Mouse (Mus musculus) hindbrain, embryonic 12.5 days (tissue): ENCODE measurements around the gene Cldn16. TPM values are rescaled to one million over a fixed set of nuclear protein-coding genes. Genes with fewer than 3 reads are reported as not detected.

Experiments used
- ATAC-seq: fragments of 200-750 bp; cut with Nextera tagmentation; 2 replicates; pipeline ENCODE4 v1.8.0; 2017; ENCODE audit warnings: moderate TSS enrichment; ENCODE audit not compliant: low FRiP score
- H3K27ac ChIP-seq: fragments of 300-500 bp; sonication (generic); 2 replicates; pipeline ENCODE4 v1.5.1; 2016; ENCODE audit warnings: mild to moderate bottlenecking
- H3K27me3 ChIP-seq: fragments of 300-500 bp; sonication (generic); 2 replicates; pipeline ENCODE4 v1.6.1; 2016; ENCODE audit warnings: mild to moderate bottlenecking
- H3K36me3 ChIP-seq: fragments of 300-500 bp; sonication (generic); 2 replicates; pipeline ENCODE4 v1.6.1; 2016; ENCODE audit warnings: mild to moderate bottlenecking
- H3K4me1 ChIP-seq: fragments of 300-500 bp; sonication (generic); 2 replicates; pipeline ENCODE4 v1.6.1; 2016
- H3K4me2 ChIP-seq: fragments of 300-500 bp; sonication (generic); replicated peaks from 2 replicates; pipeline ENCODE4 v1.6.1; 2016; ENCODE audit warnings: mild to moderate bottlenecking
- H3K4me3 ChIP-seq: fragments of 300-500 bp; sonication (generic); 2 replicates; pipeline ENCODE4 v1.5.1; 2016; ENCODE audit warnings: mild to moderate bottlenecking
- H3K9ac ChIP-seq: fragments of 300-500 bp; sonication (generic); 2 replicates; pipeline ENCODE4 v1.6.1; 2016; ENCODE audit warnings: mild to moderate bottlenecking, moderate library complexity
- H3K9me3 ChIP-seq: fragments of 300-500 bp; sonication (generic); replicated peaks from 2 replicates; pipeline ENCODE4 v1.6.1; 2016; ENCODE audit warnings: mild to moderate bottlenecking
- WGBS: fragments of 180-500 bp; shearing (Covaris S2); methylation state at CpG from one replicate; pipeline ENCODE4 v1.1.7; 2016; 5-methylcytosine and 5-hydroxymethylcytosine counted together
- polyA plus RNA-seq: library from polyadenylated mRNA; unstranded; fragments of >200 nt; fragmentation: Nextera tagmentation; extraction: Ambion mirVana; gene quantifications from 2 replicates; pipeline ENCODE4 v1.2.1, GENCODE M21; 2016

Gene Cldn16
- not detected in 2 replicates for polyA plus RNA-seq

GRCm38 (mm10) chr16:26462835-26463234, at the start of gene Cldn16:
TSS of gene Cldn16 (plus strand) at chr16:26463135.
- Histone ChIP-seq H3K9me3 (no peaks in the 10 kb centered on the region), H3K4me3 (no peak within 1 kb of the TSS), H3K9ac (no peak within 1 kb of the TSS), H3K4me2 (no peak within 1 kb of the TSS), H3K27me3 (no peaks in the 10 kb centered on the region), H3K27ac (no peak within 1 kb of the TSS), H3K4me1 (no peaks in the 10 kb centered on the region), H3K36me3 (no peaks in the 10 kb centered on the region)
- no peak for ATAC-seq
- 79% methylated on average over 7 of the region's 7 CpGs for WGBS

- no peak overlapping the region for H3K4me3 ChIP-seq
- WGBS: 88% methylated on average over 3 of the region's 3 CpGs
- ATAC-seq: no peak
Observed at GRCm38 (mm10) chr16:26418616-26419015, 44.3 kb upstream of the Cldn16 start.

DNA sequence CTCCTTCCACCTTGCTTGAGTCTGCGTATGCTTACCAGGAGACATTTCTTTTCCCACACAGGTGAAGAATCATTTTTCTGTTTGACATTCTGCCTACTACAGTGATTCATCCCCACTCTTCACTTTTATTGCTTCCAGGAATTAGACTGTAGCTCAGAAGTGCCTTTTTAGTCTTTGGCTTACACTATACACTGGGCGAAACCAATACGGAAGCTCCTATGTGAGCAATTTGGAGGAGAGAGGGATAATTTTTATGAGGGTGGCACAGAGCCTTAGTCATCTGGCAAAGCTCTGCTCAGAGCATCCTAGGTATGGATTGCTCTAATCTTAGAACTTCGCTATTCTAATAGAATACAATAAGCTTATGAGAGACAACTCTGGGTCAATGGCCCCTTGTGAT, 40.9 kb upstream of the Cldn16 start:
- no peak for ATAC-seq
- no peaks in the 10 kb centered on the region for H3K36me3 ChIP-seq
- no peaks in the 10 kb centered on the region for H3K9me3 ChIP-seq
- no peaks in the 10 kb centered on the region for H3K27me3 ChIP-seq
- H3K9ac ChIP-seq: no peak overlapping the region
- no peaks in the 10 kb centered on the region for H3K4me1 ChIP-seq
- WGBS: 88% methylated on average over 4 of the region's 4 CpGs
- H3K27ac ChIP-seq: no peak overlapping the region
- H3K4me3 ChIP-seq: no peak overlapping the region
- H3K4me2 ChIP-seq: no peak overlapping the region

More at GRCm38 (mm10) chr16:26418616-26419015, 44.3 kb upstream of the Cldn16 start:
- H3K9ac ChIP-seq: no peak overlapping the region
- no peaks in the 10 kb centered on the region for H3K36me3 ChIP-seq
- no peaks in the 10 kb centered on the region for H3K27me3 ChIP-seq
- H3K4me2 ChIP-seq: no peak overlapping the region
- H3K27ac ChIP-seq: no peak overlapping the region
- H3K4me1 ChIP-seq: no peaks in the 10 kb centered on the region
- H3K9me3 ChIP-seq: no peaks in the 10 kb centered on the region

DNA sequence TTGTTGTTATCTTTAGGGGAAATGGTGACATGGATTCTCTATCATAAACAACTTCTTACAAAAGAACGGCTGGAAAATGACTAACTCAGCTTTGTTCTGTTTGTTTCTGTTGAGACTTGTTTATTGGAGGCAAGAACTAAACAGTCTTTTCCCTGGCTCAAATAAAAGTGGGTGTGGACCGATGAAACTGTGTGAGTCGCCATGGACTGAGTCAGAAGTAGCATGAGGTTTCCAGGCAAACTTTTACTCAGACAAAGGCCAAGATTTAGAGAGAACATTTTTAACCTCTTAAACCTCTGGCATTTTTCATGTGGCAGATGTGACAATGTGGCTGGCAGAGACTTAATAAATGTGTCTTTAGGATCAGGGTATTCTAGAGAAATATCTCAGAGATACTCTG, 32.7 kb upstream of the Cldn16 start:
- Histone ChIP-seq H3K27ac (no peak overlapping the region), H3K9me3 (no peaks in the 10 kb centered on the region), H3K36me3 (no peaks in the 10 kb centered on the region), H3K27me3 (no peaks in the 10 kb centered on the region), H3K4me1 (no peaks in the 10 kb centered on the region), H3K4me2 (no peak overlapping the region), H3K9ac (no peak overlapping the region), H3K4me3 (no peak overlapping the region)
- WGBS: 84% methylated on average over 3 of the region's 3 CpGs
- ATAC-seq: no peak

DNA sequence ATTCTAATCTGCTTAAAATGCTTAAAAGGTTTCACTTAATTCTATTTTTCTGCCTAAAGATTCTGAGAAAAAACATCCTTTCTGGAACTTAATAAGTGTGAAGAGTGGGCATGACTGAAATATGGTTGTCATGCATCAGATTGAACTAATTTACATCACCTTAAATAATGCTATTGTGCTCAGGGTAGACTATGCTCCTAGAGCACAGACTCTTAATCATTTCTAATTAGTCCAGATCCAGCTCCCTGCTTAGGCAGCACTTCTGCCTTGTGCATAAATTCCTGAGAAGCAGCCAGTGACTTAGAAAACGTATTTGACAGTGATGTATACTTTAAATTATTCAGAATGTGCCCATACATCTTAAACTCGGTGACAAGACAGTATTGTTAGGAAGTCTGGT, 29.4 kb upstream of the Cldn16 start:
- Histone ChIP-seq H3K27me3 (no peaks in the 10 kb centered on the region), H3K4me2 (no peak overlapping the region), H3K36me3 (no peaks in the 10 kb centered on the region), H3K9me3 (no peaks in the 10 kb centered on the region), H3K27ac (no peak overlapping the region), H3K4me3 (no peak overlapping the region), H3K9ac (no peak overlapping the region), H3K4me1 (no peaks in the 10 kb centered on the region)
- 0 out of 2 replicates have a peak, but pooled peaks have one; percentile 38 for ATAC-seq
- 34% methylated on average over 2 of the region's 2 CpGs for WGBS

DNA sequence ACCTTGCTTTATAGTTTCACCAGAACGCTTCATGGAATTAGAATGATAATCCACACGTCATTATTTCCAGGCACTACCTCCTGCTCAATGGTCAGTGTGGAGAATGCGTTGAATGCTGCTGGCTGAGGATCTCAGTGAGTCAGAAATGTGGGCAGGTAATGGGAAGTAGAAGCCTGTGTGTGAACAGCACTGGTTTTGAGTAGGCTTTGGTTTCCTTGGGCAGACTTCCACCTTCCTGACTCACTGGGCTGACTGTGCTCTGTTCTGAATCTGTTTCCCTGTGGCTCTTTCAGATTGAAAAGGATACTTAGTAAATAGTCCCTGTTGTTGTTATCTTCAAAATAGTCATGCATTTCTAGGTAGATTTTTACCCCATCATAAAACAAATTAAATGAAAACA, 22.9 kb upstream of the Cldn16 start:
- 85% methylated on average over 3 of the region's 3 CpGs for WGBS
- H3K4me2 ChIP-seq: no peak overlapping the region
- H3K27ac ChIP-seq: no peak overlapping the region
- no peaks in the 10 kb centered on the region for H3K4me1 ChIP-seq
- H3K36me3 ChIP-seq: no peaks in the 10 kb centered on the region
- H3K9ac ChIP-seq: no peak overlapping the region
- ATAC-seq: no peak
- no peaks in the 10 kb centered on the region for H3K9me3 ChIP-seq
- H3K4me3 ChIP-seq: no peak overlapping the region
- H3K27me3 ChIP-seq: no peaks in the 10 kb centered on the region

DNA sequence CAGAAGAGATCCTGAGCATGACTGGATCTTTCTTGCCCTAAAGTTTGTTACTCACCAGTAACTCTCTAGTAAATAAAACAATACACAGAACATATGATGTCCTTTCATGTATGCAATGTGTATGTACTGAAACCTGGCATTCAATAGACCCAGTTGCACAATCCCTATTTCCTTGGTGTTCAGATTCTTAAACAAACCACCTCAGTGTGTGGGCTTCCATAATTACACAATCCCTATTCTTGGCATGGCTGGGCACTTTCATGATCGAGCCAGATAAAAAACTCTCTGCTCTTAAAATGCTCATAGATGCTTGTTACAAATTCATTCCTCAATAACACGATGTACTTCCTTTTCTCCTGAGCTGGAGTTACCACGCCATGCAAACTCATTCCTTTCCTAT, 21.8 kb upstream of the Cldn16 start:
- H3K9me3 ChIP-seq: no peaks in the 10 kb centered on the region
- H3K4me3 ChIP-seq: no peak overlapping the region
- no peak overlapping the region for H3K9ac ChIP-seq
- no peak overlapping the region for H3K4me2 ChIP-seq
- 80% methylated on average over 3 of the region's 3 CpGs for WGBS
- no peak overlapping the region for H3K27ac ChIP-seq
- H3K4me1 ChIP-seq: no peaks in the 10 kb centered on the region
- no peaks in the 10 kb centered on the region for H3K36me3 ChIP-seq
- no peaks in the 10 kb centered on the region for H3K27me3 ChIP-seq
- no peak for ATAC-seq

GRCm38 (mm10) chr16:26444843-26445242, 18.1 kb upstream of the Cldn16 start:
- H3K4me1 ChIP-seq: no peaks in the 10 kb centered on the region
- H3K27ac ChIP-seq: no peak overlapping the region
- ATAC-seq: no peak
- no peak overlapping the region for H3K4me2 ChIP-seq
- no peaks in the 10 kb centered on the region for H3K36me3 ChIP-seq
- no peak overlapping the region for H3K4me3 ChIP-seq
- no peak overlapping the region for H3K9ac ChIP-seq
- H3K27me3 ChIP-seq: no peaks in the 10 kb centered on the region
- H3K9me3 ChIP-seq: no peaks in the 10 kb centered on the region

DNA sequence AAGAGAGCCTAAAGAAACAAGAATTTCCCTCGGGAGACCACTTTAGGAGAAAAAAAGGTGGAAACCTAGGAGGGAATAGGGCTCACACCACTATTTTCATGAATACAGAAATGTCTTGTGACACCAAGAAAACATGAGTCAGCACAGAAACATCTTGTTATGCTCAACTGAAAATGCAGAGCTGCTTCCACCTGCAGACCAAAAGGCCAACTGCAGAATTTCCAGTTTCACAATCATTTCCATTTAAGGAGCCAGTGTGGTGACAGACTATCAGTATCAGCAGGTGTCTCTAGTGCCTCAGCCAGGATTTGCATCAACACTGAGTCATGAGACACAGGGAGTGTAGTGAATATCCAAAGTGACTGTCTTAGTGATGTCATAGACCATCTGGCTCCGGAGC, 15.3 kb upstream of the Cldn16 start:
- no peak overlapping the region for H3K27ac ChIP-seq
- no peaks in the 10 kb centered on the region for H3K36me3 ChIP-seq
- no peak overlapping the region for H3K9ac ChIP-seq
- no peaks in the 10 kb centered on the region for H3K27me3 ChIP-seq
- H3K4me3 ChIP-seq: no peak overlapping the region
- no peak overlapping the region for H3K4me2 ChIP-seq
- no peak for ATAC-seq
- H3K9me3 ChIP-seq: no peaks in the 10 kb centered on the region
- 64% methylated on average over 2 of the region's 2 CpGs for WGBS
- no peaks in the 10 kb centered on the region for H3K4me1 ChIP-seq

DNA sequence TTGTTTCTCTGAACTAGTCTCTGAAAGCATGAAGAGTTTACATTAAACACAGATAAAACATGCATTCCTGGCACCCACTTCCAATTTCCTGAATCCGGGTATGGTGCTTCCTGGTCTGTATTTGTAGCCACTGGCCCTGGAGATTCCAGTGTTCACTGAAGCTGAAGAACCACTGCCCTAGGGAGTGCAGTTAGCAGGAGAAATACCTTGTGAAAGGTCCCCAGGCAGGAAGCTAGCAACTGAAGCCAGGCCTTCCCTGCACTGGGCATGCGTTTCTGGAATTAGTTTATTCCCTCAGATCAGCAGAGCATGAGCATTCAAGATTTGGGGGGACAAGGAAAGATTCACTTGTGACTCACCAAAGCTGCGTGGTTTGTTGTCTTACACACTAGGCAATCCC, 8.8 kb upstream of the Cldn16 start:
- no peak overlapping the region for H3K4me2 ChIP-seq
- no peak for ATAC-seq
- 67% methylated on average over 3 of the region's 3 CpGs for WGBS
- H3K27me3 ChIP-seq: no peaks in the 10 kb centered on the region
- no peak overlapping the region for H3K27ac ChIP-seq
- no peaks in the 10 kb centered on the region for H3K4me1 ChIP-seq
- no peaks in the 10 kb centered on the region for H3K36me3 ChIP-seq
- no peak overlapping the region for H3K4me3 ChIP-seq
- no peak overlapping the region for H3K9ac ChIP-seq
- H3K9me3 ChIP-seq: no peaks in the 10 kb centered on the region

GRCm38 (mm10) chr16:26456182-26456581, 6.8 kb upstream of the Cldn16 start:
- Histone ChIP-seq H3K27me3 (no peaks in the 10 kb centered on the region), H3K4me1 (no peaks in the 10 kb centered on the region), H3K4me2 (no peak overlapping the region), H3K9ac (no peak overlapping the region), H3K4me3 (no peak overlapping the region), H3K27ac (no peak overlapping the region), H3K36me3 (no peaks in the 10 kb centered on the region), H3K9me3 (no peaks in the 10 kb centered on the region)
- 91% methylated on average over 2 of the region's 2 CpGs for WGBS
- no peak for ATAC-seq

GRCm38 (mm10) chr16:26466535-26466934, 3.6 kb downstream of the Cldn16 start:
- Histone ChIP-seq H3K27ac (no peak overlapping the region), H3K9me3 (no peaks in the 10 kb centered on the region), H3K27me3 (no peaks in the 10 kb centered on the region), H3K4me2 (no peak overlapping the region), H3K36me3 (no peaks in the 10 kb centered on the region), H3K9ac (no peak overlapping the region), H3K4me3 (no peak overlapping the region), H3K4me1 (no peaks in the 10 kb centered on the region)
- no peak for ATAC-seq
- 90% methylated on average over 4 of the region's 4 CpGs for WGBS

- no peak overlapping the region for H3K4me2 ChIP-seq
- 82% methylated on average over 4 of the region's 4 CpGs for WGBS
- no peak overlapping the region for H3K27ac ChIP-seq
- H3K9me3 ChIP-seq: no peaks in the 10 kb centered on the region
- no peaks in the 10 kb centered on the region for H3K36me3 ChIP-seq
- no peak for ATAC-seq
- no peaks in the 10 kb centered on the region for H3K4me1 ChIP-seq
- H3K9ac ChIP-seq: no peak overlapping the region
- H3K27me3 ChIP-seq: no peaks in the 10 kb centered on the region
- no peak overlapping the region for H3K4me3 ChIP-seq
Observed at GRCm38 (mm10) chr16:26471254-26471653, 8.3 kb downstream of the Cldn16 start.

DNA sequence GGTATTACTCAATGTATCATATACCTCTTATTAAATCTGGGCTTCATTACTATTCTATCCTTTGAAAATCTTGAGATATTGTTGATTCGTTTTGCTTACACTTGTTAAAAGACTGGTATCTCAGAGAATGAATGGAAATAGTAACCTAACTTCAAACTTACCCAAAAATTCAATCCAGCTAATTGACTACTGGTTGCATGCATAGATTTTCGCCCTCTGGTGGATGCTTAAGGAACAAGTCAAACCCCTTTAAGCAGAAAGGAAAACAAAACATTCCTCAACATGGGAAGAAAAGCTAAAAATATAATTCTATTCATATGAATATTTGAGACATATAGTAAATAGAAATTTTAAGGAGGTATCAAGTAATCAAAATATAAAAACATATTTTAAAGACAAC, 32.8 kb downstream of the Cldn16 start:
- WGBS: 11% methylated on average over 2 of the region's 2 CpGs
- no peak for ATAC-seq
- no peak overlapping the region for H3K27ac ChIP-seq
- H3K4me3 ChIP-seq: no peak overlapping the region
- no peak overlapping the region for H3K4me2 ChIP-seq
- H3K36me3 ChIP-seq: no peaks in the 10 kb centered on the region
- H3K4me1 ChIP-seq: no peaks in the 10 kb centered on the region
- H3K9ac ChIP-seq: no peak overlapping the region
- no peaks in the 10 kb centered on the region for H3K27me3 ChIP-seq
- no peaks in the 10 kb centered on the region for H3K9me3 ChIP-seq
